Mouse (Mus musculus): Measurements from ENCODE around the gene Ifitm6. TPM values are rescaled to one million over a fixed set of nuclear protein-coding genes. Genes with fewer than 3 reads are reported as not detected.
"Not testable (repeated sequence)": the region's sequence is repeated elsewhere in the genome, so short reads cannot be mapped to it uniquely, and the experiment has no call there.

The Ifitm6 gene
- polyA plus RNA-seq, 1 experiment from 2014 or later, result 0.31 TPM

DNA sequence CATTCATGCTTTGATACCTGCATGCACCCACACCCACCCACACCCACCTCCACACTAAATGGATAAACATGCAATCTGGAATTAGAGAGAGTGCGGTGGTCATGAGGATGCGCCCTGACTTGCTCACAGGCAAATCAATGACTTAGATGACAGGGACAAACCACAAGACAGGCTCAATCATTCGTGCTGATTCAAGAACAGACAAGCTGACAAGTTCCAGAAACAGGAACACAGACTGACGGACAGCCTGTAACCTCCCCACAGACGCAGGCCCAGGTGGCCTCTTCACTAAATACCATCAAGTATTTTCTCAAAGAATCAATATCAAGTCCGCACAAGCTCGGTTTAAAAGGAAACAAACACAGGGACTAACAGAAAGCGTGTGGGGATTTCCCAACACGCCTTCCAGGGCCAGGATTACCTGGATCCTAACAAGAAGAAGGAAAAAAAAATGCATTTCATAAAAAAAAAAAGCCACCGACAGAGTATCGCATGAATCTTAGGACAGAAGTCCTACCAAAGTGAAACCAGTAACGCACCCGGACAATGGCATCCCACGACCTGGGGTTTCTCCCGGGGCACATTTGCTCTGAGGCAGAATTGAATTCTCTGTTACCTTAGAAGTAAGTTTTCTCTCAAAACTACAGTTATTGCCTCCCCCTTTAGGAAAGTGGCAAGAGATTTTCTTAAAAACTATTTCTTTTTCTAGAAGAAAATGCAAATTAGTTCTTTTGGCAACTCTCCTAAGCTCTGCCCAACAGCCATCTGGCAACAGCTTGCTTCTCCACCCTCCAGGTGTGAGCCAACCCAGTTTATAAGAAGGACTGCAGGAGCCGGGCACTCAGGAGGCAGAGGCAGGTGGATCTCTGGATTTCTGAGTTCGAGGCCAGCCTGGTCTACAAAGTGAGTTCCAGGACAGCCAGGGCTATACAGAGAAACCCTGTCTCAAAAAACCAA lies 30.3 kb downstream of the Ifitm6 start:
- ATAC-seq (ENCODE audit: extremely low read depth, insufficient number of reproducible peaks, low FRiP score, low TSS enrichment), result no peak
- Histone ChIP-seq H3K4me3 (no peak overlapping the region), H3K9ac (no peak overlapping the region), H3K36me3 (no peaks in the 10 kb centered on the region), H3K9me3 (no peaks in the 10 kb centered on the region), H3K4me1 (no peaks in the 10 kb centered on the region), H3K27ac (replicated peaks) (no peak overlapping the region), H3K27me3 (replicated peaks) (peaks cover 23% of the 10 kb centered on the region; the same call in 1 of the 2 replicates), H3K4me2 (no peak overlapping the region)
- 73% methylated on average over 17 of the region's 17 CpGs for WGBS

DNA sequence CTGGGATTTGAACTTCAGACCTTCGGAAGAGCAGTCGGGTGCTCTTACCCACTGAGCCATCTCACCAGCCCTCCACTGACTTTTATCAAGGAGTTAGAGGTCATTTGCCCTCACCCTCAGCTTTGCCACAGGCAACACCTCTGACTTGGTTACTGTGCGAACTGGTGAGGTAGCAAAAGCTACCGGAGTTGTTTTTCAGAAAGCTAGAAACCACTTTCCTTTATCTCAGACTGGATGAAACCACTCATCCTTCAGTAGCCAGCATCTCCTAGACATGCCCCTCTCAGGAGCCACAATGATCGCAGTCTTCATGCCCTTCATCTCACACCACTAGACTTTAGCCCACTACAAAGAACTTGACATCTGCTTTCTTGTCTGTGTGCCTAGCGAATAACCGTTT lies 34.8 kb downstream of the Ifitm6 start:
- no peaks in the 10 kb centered on the region for H3K9me3 ChIP-seq
- H3K4me2 ChIP-seq, result no peak overlapping the region
- H3K27ac ChIP-seq (replicated peaks), result no peak overlapping the region
- no peaks in the 10 kb centered on the region for H3K4me1 ChIP-seq
- no peak overlapping the region for H3K4me3 ChIP-seq
- no peaks in the 10 kb centered on the region for H3K36me3 ChIP-seq
- H3K9ac ChIP-seq, result no peak overlapping the region
- H3K27me3 ChIP-seq (replicated peaks), result peaks cover 12% of the 10 kb centered on the region; the same call in 1 of the 2 replicates
- ATAC-seq (ENCODE audit: extremely low read depth, insufficient number of reproducible peaks, low FRiP score, low TSS enrichment), result no peak
- 67% methylated on average over 7 of the region's 7 CpGs for WGBS

DNA sequence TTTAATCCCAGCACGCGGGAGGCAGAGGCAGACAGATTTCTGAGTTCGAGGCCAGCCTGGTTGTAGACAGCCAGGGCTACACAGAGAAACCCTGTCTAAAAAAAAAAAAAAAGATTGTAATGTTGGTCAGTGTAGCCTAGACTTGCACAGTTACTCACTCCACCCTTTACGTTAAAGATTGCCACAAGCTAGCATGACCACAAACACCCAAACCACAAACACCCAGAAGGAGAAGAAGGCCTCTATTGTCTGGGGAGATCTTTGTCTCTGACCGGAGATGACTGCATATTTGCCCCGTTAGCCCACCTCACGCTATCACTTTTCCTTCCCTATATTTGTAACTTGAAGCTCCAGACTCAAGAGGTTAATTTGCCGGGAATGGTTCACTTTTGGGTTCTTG lies 36.0 kb downstream of the Ifitm6 start:
- Histone ChIP-seq H3K4me1 (no peaks in the 10 kb centered on the region), H3K9me3 (no peaks in the 10 kb centered on the region), H3K4me3 (no peak overlapping the region), H3K9ac (no peak overlapping the region), H3K27me3 (replicated peaks) (peaks cover 12% of the 10 kb centered on the region; the same call in 1 of the 2 replicates), H3K27ac (replicated peaks) (no peak overlapping the region), H3K4me2 (no peak overlapping the region), H3K36me3 (no peaks in the 10 kb centered on the region)
- 74% methylated on average over 8 of the region's 8 CpGs for WGBS
- ATAC-seq (ENCODE audit: extremely low read depth, insufficient number of reproducible peaks, low FRiP score, low TSS enrichment), result no peak

DNA sequence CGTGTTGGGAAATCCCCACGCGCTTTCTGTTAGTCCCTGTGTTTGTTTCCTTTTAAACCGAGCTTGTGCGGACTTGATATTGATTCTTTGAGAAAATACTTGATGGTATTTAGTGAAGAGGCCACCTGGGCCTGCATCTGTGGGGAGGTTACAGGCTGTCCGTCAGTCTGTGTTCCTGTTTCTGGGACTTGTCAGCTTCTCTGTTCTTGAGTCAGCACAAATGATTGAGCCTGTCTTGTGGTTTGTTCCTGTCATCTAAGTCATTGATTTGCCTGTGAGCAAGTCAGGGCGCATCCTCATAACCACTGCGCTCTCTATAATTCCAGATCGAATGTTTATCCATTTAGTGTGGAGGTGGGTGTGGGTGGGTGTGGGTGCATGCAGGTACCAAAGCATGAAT lies 41.0 kb downstream of the Ifitm6 start:
- not testable (repeated sequence) for H3K27ac ChIP-seq (replicated peaks); ATAC-seq (ENCODE audit: extremely low read depth, insufficient number of reproducible peaks, low FRiP score, low TSS enrichment); H3K36me3 ChIP-seq; H3K4me2 ChIP-seq; H3K4me1 ChIP-seq; H3K9me3 ChIP-seq; H3K4me3 ChIP-seq; H3K9ac ChIP-seq
- H3K27me3 ChIP-seq (replicated peaks), result peaks cover 30% of the 10 kb centered on the region
- 83% methylated on average over 9 of the region's 9 CpGs for WGBS

DNA sequence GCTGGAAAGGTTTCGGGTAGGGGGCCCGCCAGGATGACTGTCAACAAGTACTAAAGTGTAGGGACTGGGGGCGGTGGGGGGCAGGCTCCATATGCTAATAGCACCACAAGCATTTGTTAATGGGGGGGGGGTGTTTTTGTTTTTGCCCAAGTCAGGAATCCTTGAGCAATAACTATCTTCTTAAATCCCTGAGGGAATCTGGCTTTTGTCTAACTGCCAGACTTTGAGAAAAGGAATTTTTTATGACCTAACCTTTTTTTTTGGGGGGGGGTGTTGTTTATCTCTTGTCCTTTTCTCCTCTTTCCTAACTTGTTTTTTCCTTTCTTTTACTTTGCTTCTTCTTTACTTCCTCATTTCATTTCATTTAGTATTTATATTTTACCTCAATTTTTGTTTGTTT lies 42.3 kb downstream of the Ifitm6 start:
- Histone ChIP-seq H3K9ac (no peak overlapping the region), H3K9me3 (no peaks in the 10 kb centered on the region), H3K27ac (replicated peaks) (no peak overlapping the region), H3K27me3 (replicated peaks) (peaks cover 32% of the 10 kb centered on the region), H3K4me1 (peaks cover 17% of the 10 kb centered on the region), H3K4me3 (no peak overlapping the region), H3K4me2 (peak overlapping the region; percentile 7; the same call in 1 of the 2 replicates), H3K36me3 (no peaks in the 10 kb centered on the region)
- ATAC-seq (ENCODE audit: extremely low read depth, insufficient number of reproducible peaks, low FRiP score, low TSS enrichment), result no peak
- 34% methylated on average over 3 of the region's 3 CpGs for WGBS

DNA sequence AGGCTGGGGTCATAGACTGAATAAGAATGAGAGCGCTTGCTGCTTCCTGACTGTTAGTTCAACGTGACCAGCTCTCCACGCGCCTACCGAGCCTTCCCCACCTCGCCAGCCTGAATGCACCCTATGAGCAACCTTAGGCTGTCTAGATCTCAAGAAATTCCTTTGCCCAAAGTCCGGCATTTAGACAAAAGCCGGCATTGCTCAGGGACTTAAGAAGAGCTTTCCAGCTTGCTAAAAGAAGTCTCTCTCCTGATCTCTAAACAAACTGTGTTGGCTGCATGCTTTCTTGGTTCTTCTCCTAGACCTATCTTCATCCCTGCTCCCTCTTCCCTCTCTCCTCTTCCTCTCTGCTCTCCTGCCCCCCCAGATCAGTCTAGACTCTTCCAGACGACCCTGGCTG lies 42.8 kb downstream of the Ifitm6 start:
- H3K36me3 ChIP-seq, result no peaks in the 10 kb centered on the region
- H3K27ac ChIP-seq (replicated peaks), result no peak overlapping the region
- H3K9ac ChIP-seq, result no peak overlapping the region
- 11% methylated on average over 9 of the region's 9 CpGs for WGBS
- peak overlapping the region; percentile 7; the same call in 1 of the 2 replicates for H3K4me2 ChIP-seq
- ATAC-seq (ENCODE audit: extremely low read depth, insufficient number of reproducible peaks, low FRiP score, low TSS enrichment), result no peak
- H3K4me1 ChIP-seq, result peaks cover 17% of the 10 kb centered on the region
- H3K4me3 ChIP-seq, result no peak overlapping the region
- H3K27me3 ChIP-seq (replicated peaks), result peaks cover 37% of the 10 kb centered on the region
- no peaks in the 10 kb centered on the region for H3K9me3 ChIP-seq

DNA sequence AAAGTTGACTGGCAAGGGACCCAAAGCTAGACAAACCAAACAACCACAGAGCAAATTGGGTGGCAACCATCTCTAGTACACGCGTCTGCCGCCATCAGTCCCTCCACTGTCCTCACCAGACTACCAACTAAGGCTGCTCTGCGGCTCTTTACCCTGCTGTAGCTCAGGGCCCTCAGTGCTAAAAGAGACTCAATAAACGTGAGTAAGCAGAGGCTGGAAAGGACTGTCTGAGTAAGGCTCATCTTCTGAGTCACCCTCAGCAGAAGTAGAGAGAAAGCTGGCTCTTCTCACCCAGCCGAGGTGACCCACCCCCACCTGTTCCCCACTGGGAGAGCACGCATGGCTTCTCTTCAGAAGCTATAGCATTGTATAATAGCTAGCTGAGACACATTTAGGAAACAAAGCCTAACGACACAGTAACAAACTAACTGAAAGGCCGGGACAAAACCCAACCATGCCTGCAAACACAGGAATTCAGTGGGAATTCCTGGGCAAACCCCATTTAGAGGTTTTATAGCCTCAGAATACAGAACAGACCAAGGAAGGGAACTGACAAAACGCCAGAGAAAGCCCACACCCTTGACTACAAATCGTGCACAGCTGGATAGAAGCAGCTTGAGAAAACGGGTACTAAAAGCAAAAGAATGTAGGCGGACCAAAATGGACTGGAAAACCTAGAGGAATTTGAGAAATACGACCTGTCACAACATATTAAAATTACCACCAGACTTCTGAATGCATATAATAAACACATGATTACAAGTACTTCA lies 44.1 kb downstream of the Ifitm6 start:
- H3K4me1 ChIP-seq, result peaks cover 19% of the 10 kb centered on the region
- no peaks in the 10 kb centered on the region for H3K9me3 ChIP-seq
- ATAC-seq (ENCODE audit: extremely low read depth, insufficient number of reproducible peaks, low FRiP score, low TSS enrichment), result no peak
- H3K4me2 ChIP-seq, result no peak overlapping the region
- H3K27me3 ChIP-seq (replicated peaks), result peaks cover 51% of the 10 kb centered on the region
- H3K36me3 ChIP-seq, result no peaks in the 10 kb centered on the region
- no peak overlapping the region for H3K27ac ChIP-seq (replicated peaks)
- WGBS, result 46% methylated on average over 14 of the region's 14 CpGs
- no peak overlapping the region for H3K4me3 ChIP-seq
- H3K9ac ChIP-seq, result no peak overlapping the region

DNA sequence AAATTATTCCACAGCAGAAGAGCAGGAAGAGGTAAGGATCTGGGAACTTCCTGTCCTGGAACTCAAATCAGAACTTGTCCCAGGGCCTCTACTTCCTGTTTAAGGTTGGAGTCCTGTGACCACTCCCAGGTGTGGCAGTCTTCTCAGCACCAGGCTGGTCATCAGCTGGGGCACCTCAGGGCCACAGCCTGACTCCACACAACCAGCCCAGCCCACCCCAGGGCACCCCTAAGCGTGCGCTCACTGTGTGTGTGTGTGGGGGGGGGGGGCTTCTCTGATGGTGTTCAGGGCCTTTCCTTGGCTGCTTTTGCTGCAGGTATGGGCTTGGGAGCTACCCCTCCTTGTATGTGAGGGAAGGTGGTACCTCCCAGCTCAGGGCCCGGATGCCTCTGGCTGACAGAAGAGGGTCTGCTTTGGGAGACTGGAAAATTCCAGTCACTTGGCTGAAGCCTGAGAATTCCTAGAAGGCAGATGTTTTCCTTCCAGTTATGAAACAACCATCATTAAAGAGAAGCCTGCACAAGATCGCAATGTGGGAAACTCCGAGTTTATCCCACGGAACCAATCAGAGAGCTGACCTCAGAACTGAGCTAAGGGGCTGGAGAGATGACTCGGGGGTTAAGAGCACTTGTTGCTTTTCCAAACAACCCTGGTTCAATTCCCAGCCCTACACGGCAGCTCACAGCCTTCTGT lies 46.1 kb downstream of the Ifitm6 start:
- H3K9ac ChIP-seq, result no peak overlapping the region
- peak overlapping the region; percentile 75 for H3K27ac ChIP-seq (replicated peaks)
- H3K27me3 ChIP-seq (replicated peaks), result peaks cover 70% of the 10 kb centered on the region
- WGBS, result 52% methylated on average over 8 of the region's 8 CpGs
- ATAC-seq (ENCODE audit: extremely low read depth, insufficient number of reproducible peaks, low FRiP score, low TSS enrichment), result no peak
- H3K9me3 ChIP-seq, result no peaks in the 10 kb centered on the region
- no peak overlapping the region for H3K4me3 ChIP-seq
- no peaks in the 10 kb centered on the region for H3K36me3 ChIP-seq
- no peak overlapping the region for H3K4me2 ChIP-seq
- H3K4me1 ChIP-seq, result peaks cover 19% of the 10 kb centered on the region

DNA sequence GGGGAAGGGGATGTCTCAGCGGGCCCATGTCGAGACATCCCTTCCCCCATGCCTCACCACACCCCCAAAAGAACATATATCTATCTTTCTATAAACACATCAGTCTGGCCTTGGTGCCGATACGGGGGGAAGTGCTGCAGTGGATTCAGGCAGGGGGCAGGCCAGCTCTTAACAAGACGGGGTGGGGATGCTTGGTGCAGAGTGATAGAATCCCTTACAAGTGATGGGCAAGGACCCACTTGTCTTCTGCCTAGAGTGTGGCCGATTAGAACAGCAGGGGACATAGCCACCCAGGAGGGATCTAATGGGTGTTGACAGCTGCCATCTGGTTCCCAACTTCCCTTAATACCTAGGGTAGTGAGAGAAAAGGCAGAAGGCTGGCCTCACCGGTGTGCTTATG lies 46.8 kb downstream of the Ifitm6 start:
- H3K9me3 ChIP-seq, result no peaks in the 10 kb centered on the region

DNA sequence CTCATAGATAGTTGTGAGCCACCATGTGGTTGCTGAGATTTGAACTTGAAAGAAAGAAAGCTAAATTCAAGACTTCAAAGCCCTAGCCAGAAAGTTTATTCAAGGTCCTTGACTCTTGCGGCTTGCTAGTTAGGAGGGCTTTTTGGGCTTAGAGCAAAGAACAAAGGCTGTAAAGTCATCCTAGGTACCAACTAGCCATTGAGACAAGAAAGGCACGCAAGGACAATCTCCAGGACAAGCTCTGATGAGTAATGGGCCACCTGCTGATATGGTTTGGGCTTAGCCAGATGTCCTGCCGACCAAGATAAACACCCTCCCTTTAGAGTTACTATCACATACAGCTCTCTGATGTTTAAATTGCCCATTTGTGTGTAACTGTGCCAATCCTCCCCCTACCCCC lies 49.0 kb downstream of the Ifitm6 start:
- not testable (repeated sequence) for H3K36me3 ChIP-seq; H3K4me2 ChIP-seq; ATAC-seq (ENCODE audit: extremely low read depth, insufficient number of reproducible peaks, low FRiP score, low TSS enrichment); H3K4me3 ChIP-seq; H3K27ac ChIP-seq (replicated peaks); H3K9me3 ChIP-seq; H3K9ac ChIP-seq
- H3K27me3 ChIP-seq (replicated peaks), result peaks cover 62% of the 10 kb centered on the region
- WGBS, result 7% methylated on average over 3 of the region's 3 CpGs
- peaks cover 13% of the 10 kb centered on the region for H3K4me1 ChIP-seq

More for the DNA sequence above, 46.8 kb downstream of the Ifitm6 start:
- Histone ChIP-seq H3K4me3 (no peak overlapping the region), H3K36me3 (no peaks in the 10 kb centered on the region), H3K27ac (replicated peaks) (peak overlapping the region; percentile 75; the same call in 1 of the 2 replicates), H3K9ac (no peak overlapping the region), H3K4me2 (no peak overlapping the region), H3K27me3 (replicated peaks) (peaks cover 70% of the 10 kb centered on the region), H3K4me1 (peaks cover 19% of the 10 kb centered on the region)
- 12% methylated on average over 7 of the region's 7 CpGs for WGBS
- no peak for ATAC-seq (ENCODE audit: extremely low read depth, insufficient number of reproducible peaks, low FRiP score, low TSS enrichment)

All from heart, embryonic 13.5 days (tissue).